Mouse (Mus musculus) erythroblast, embryonic 14.5 days (primary cell): ENCODE measurements around the gene Cux2. TPM values are rescaled to one million over a fixed set of nuclear protein-coding genes. Genes with fewer than 3 reads are reported as not detected.
A peak's percentile ranks its signal among the peaks of the same experiment; 100 is the strongest.

Experiments
- H3K27me3 ChIP-seq: 2 replicates; pipeline ENCODE4 v1.6.1; 2012; ENCODE audit warnings: inconsistent platforms; ENCODE audit not compliant: control insufficient read depth
- H3K36me3 ChIP-seq: 2 replicates; pipeline ENCODE4 v1.6.1; 2012; ENCODE audit warnings: mild to moderate bottlenecking, inconsistent platforms; ENCODE audit not compliant: control insufficient read depth
- H3K4me1 ChIP-seq: 2 replicates; pipeline ENCODE4 v1.6.1; 2012; ENCODE audit warnings: inconsistent platforms; ENCODE audit not compliant: control insufficient read depth
- H3K4me3 ChIP-seq: replicated peaks from 2 replicates; pipeline ENCODE3; 2012; ENCODE audit warnings: moderate library complexity, mild to moderate bottlenecking, inconsistent platforms
- H3K9me3 ChIP-seq: 2 replicates; pipeline ENCODE4 v1.6.1; 2012; ENCODE audit warnings: low read length, inconsistent platforms, mixed read lengths; ENCODE audit not compliant: control insufficient read depth
- GATA1 ChIP-seq: IDR thresholded peaks from 2 replicates; pipeline ENCODE4 v1.6.1; 2012; ENCODE audit warnings: low read length, inconsistent platforms, mixed read lengths
- TAL1 ChIP-seq: IDR thresholded peaks from 3 replicates; pipeline ENCODE4 v1.6.1; 2012; ENCODE audit warnings: low read length, inconsistent platforms, mixed read lengths
- polyA plus RNA-seq: library from polyadenylated mRNA; stranded (reverse); fragments of >175 nt; gene quantifications from 2 replicates; pipeline ENCODE4 v1.2.3, GENCODE M21; 2012

Cux2 gene
- polyA plus RNA-seq, 1 experiment: 0.05 TPM

GRCm38 (mm10) chr5:121836692-121837415 is 213.0 kb downstream of the Cux2 start:
- Histone ChIP-seq H3K4me3 (peak overlapping the region; percentile 84), H3K9me3 (no peaks in the 10 kb centered on the region), H3K27me3 (peaks cover 25% of the 10 kb centered on the region), H3K36me3 (peaks cover 12% of the 10 kb centered on the region), H3K4me1 (peaks cover 77% of the 10 kb centered on the region)
- no peak for TF ChIP-seq GATA1
- no peak for TF ChIP-seq TAL1

DNA sequence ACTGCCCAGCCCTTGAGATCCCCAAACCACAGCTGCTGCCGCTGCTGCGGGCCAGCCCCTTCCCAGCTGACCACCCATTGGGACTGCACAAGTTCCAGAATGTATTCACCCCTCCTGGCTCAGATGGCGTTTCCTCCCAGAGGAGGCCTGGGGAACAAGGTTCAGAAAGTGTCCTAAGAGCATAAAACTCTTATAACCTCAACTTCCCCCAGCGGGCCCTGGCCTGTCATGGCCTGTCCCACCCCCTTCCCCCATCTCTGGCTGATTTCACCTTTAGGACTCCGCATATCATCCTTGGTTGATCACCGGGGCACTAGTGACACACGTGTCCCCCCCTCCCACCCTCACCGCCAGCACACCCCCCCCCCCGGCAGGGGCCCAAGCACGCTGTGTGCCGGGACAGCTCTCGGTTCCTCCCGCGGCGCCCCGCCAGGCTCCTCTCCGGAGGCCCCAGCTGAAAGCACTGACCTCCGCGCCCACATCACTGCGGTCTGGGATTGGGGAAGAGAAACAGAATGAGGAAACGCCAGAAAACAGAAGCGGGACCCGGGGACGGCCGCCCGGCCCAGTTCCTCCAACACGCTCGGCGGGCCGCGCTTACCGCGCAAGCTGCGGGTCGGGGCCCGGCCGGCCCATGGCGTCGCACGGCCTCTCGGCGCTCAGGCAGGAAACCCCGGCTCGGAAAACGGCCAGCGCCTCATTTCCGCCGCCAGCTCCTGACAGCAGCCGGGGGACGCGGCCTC is 213.8 kb downstream of the Cux2 start:
- Histone ChIP-seq H3K27me3 (peaks cover 24% of the 10 kb centered on the region), H3K4me1 (peaks cover 79% of the 10 kb centered on the region), H3K4me3 (peak overlapping the region; percentile 84), H3K36me3 (peaks cover 19% of the 10 kb centered on the region), H3K9me3 (no peaks in the 10 kb centered on the region)
- TF ChIP-seq GATA1: no peak
- TF ChIP-seq TAL1: no peak

GRCm38 (mm10) chr5:121834991-121835747 is 214.7 kb downstream of the Cux2 start:
- H3K9me3 ChIP-seq: no peaks in the 10 kb centered on the region
- H3K27me3 ChIP-seq: peaks cover 24% of the 10 kb centered on the region
- peaks cover 79% of the 10 kb centered on the region for H3K4me1 ChIP-seq
- peaks cover 24% of the 10 kb centered on the region for H3K36me3 ChIP-seq
- H3K4me3 ChIP-seq: peak overlapping the region; percentile 84
- TF ChIP-seq TAL1 (no peak), GATA1 (no peak)

- TF ChIP-seq GATA1: no peak
- H3K27me3 ChIP-seq: peaks cover 21% of the 10 kb centered on the region
- peaks cover 27% of the 10 kb centered on the region for H3K36me3 ChIP-seq
- H3K4me1 ChIP-seq: peaks cover 76% of the 10 kb centered on the region
- H3K9me3 ChIP-seq: no peaks in the 10 kb centered on the region
- peak overlapping the region; percentile 2 for H3K4me3 ChIP-seq
These were observed 215.7 kb downstream of the Cux2 start for GRCm38 (mm10) chr5:121834241-121834606.

- Histone ChIP-seq H3K27me3 (peaks cover 16% of the 10 kb centered on the region), H3K9me3 (peaks cover 2% of the 10 kb centered on the region), H3K4me1 (peaks cover 71% of the 10 kb centered on the region), H3K36me3 (peaks cover 32% of the 10 kb centered on the region), H3K4me3 (peak overlapping the region; percentile 2)
- no peak for TF ChIP-seq GATA1
- TF ChIP-seq TAL1: no peak
These were observed 216.2 kb downstream of the Cux2 start for GRCm38 (mm10) chr5:121833572-121834240.

- peaks cover 65% of the 10 kb centered on the region for H3K4me1 ChIP-seq
- no peak for TF ChIP-seq TAL1
- no peak for TF ChIP-seq GATA1
- H3K36me3 ChIP-seq: peaks cover 38% of the 10 kb centered on the region
- H3K27me3 ChIP-seq: peaks cover 10% of the 10 kb centered on the region
- H3K4me3 ChIP-seq: no peak overlapping the region
- H3K9me3 ChIP-seq: peaks cover 7% of the 10 kb centered on the region
These were observed 216.7 kb downstream of the Cux2 start for GRCm38 (mm10) chr5:121833159-121833558.

GRCm38 (mm10) chr5:121832376-121833155 is 217.3 kb downstream of the Cux2 start:
- Histone ChIP-seq H3K9me3 (peaks cover 7% of the 10 kb centered on the region), H3K27me3 (peaks cover 6% of the 10 kb centered on the region), H3K4me1 (peaks cover 59% of the 10 kb centered on the region), H3K4me3 (no peak overlapping the region), H3K36me3 (peaks cover 44% of the 10 kb centered on the region)
- no peak for TF ChIP-seq GATA1
- TF ChIP-seq TAL1: no peak

DNA sequence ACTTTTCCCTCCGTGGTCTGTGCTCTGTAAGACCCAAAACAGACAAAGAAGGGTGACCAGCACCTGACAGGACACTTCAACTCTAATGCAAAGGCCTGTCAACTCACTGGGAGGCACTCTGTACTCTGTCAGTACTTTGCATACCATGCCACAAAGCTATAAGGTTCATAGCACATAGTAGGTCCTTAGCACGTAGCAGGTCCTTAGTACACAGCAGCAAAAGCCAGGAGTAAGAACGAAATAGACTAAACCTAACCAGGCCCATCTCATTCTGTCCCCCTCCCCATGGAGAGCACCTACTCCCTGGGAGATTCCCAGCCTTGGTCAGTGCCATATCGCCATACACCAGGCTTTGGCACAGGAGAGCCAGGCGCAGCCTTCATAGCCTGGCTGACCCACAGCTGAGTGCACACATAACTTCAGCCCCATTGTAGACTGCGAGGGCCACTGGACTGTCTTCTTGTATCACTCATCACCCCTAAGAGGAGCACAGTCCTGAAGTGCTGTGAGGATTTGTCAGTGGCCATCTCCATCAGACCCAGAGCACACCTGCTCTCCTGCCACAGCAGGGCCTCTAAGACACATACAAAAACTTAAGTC is 218.8 kb downstream of the Cux2 start:
- H3K4me3 ChIP-seq: no peak overlapping the region
- H3K36me3 ChIP-seq: peaks cover 59% of the 10 kb centered on the region
- TF ChIP-seq GATA1 (no peak), TAL1 (no peak)
- no peaks in the 10 kb centered on the region for H3K27me3 ChIP-seq
- peaks cover 7% of the 10 kb centered on the region for H3K9me3 ChIP-seq
- peaks cover 45% of the 10 kb centered on the region for H3K4me1 ChIP-seq
